Mouse (Mus musculus): ENCODE results near the gene Kat2a.

- no peak for TF ChIP-seq CTCF (IDR thresholded peaks at IDR 0.05; ENCODE audit: low read depth)
- TF ChIP-seq EP300 (optimal IDR thresholded peaks at IDR 0.05) = no peak
Observed at GRCm38 (mm10) chr11:100702906-100703305, 9.4 kb downstream of the Kat2a start.

Data from stomach, postnatal 0 days (tissue).